ENCODE assay signal across 9 mouse cellular contexts in the genomic region with DNA sequence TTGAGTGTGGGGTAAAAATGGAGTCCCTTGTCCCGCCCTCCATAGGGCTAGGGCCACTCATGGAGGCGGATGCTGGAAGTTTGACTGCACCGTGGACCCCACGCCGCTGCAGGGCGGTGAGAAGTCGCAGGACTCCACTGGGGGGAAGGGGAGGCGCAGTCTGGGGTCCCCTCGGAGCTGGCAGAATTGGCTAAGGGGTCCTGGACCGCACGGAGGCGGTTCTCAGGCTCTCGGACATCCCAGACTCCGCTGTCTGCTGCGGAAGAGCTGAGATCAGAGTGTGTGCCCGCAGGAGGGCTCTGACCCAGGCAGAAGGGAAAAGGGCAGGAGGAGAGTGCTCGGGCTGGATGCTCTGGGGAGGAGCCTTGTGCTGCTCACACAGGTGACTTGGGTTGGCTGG. TPM values are rescaled to one million over a fixed set of nuclear protein-coding genes. Genes with fewer than 3 reads are reported as not detected.
A peak's percentile ranks its signal among the peaks of the same experiment; 100 is the strongest.
DNase-seq lines count a peak whose midpoint lies in the region; ATAC-seq and TF ChIP-seq lines count a peak whose summit lies in the region.
"Had no signal": no experiment of that assay in that cellular context is flagged by ENCODE, and none has a peak within 500 bp of the region (broad histone marks: within the 10 kb centered on the region; RNA-seq: fewer than 3 reads in every experiment).

No protein-coding gene starts in this region.

- peaks cover 16% of the 10 kb centered on the region for H3K27me3 ChIP-seq in embryonic facial prominence, embryonic 13.5 days
- H3K27me3 ChIP-seq in intestine, embryonic 16.5 days (replicated peaks; ENCODE audit: control insufficient read depth, insufficient read depth, low read length) = no peaks in the 10 kb centered on the region

- H3K9me3 ChIP-seq in embryonic facial prominence, embryonic 13.5 days = no peaks in the 10 kb centered on the region
- H3K9me3 ChIP-seq in intestine, embryonic 16.5 days (ENCODE audit: control insufficient read depth, low read length) = no peaks in the 10 kb centered on the region

- 1% methylated on average over 17 of the region's 17 CpGs for WGBS in embryonic facial prominence, embryonic 13.5 days
- WGBS in intestine, embryonic 16.5 days = 8% methylated on average over 17 of the region's 17 CpGs

- H3K9ac ChIP-seq in embryonic facial prominence, embryonic 13.5 days = peak overlapping the region; percentile 71
- peak overlapping the region; percentile 63 for H3K9ac ChIP-seq in intestine, embryonic 16.5 days (ENCODE audit: low read depth, low read length)

- no peak for TF ChIP-seq CTCF in layer of hippocampus, adult 2 months (conservative IDR thresholded peaks at IDR 0.05)

- ATAC-seq in embryonic facial prominence, embryonic 13.5 days (ENCODE audit: insufficient number of reproducible peaks, insufficient read depth, low FRiP score, low TSS enrichment, low read depth) = no peak; the same call in 1 of the 2 replicates
- 0 out of 2 replicates have a peak, but pooled peaks have one; percentile 28 for ATAC-seq in intestine, embryonic 16.5 days

- no peaks in the 10 kb centered on the region for H3K36me3 ChIP-seq in embryonic facial prominence, embryonic 13.5 days
- H3K36me3 ChIP-seq in intestine, embryonic 16.5 days (ENCODE audit: control insufficient read depth, insufficient read depth, low read length) = no peaks in the 10 kb centered on the region

- H3K4me3 ChIP-seq in layer of hippocampus, adult 2 months = peak overlapping the region; percentile 17; the same call in 1 of the 2 replicates
- peak overlapping the region; percentile 51 for H3K4me3 ChIP-seq in embryonic facial prominence, embryonic 13.5 days
- H3K4me3 ChIP-seq in intestine, embryonic 16.5 days (ENCODE audit: low read length) = peak overlapping the region; percentile 42

- H3K4me1 ChIP-seq in embryonic facial prominence, embryonic 13.5 days = peaks cover 8% of the 10 kb centered on the region
- peaks cover 6% of the 10 kb centered on the region; the same call in 1 of the 2 replicates for H3K4me1 ChIP-seq in intestine, embryonic 16.5 days (ENCODE audit: control insufficient read depth, insufficient read depth, low read length)

- H3K27ac ChIP-seq in layer of hippocampus, adult 2 months = no peak overlapping the region
- no peak overlapping the region for H3K27ac ChIP-seq in embryonic facial prominence, embryonic 13.5 days
- no peak overlapping the region for H3K27ac ChIP-seq in intestine, embryonic 16.5 days (ENCODE audit: low read length)

- DNase-seq in layer of hippocampus, adult 2 months (ENCODE audit: low spot score in 2 of 2) = no peak
- DNase-seq in layer of hippocampus, adult 8-10 months (ENCODE audit: low spot score in 2 of 2) = no peak
- peak; percentile 37 for DNase-seq in neural tube, embryonic 10.5 days (ENCODE audit: extremely low spot score, low spot score)
- DNase-seq in cerebellum, postnatal 4 days (ENCODE audit: low spot score in 2 of 2) = no peak
- DNase-seq in right cerebral cortex, postnatal 14 days = no peak
- DNase-seq in urinary bladder, adult 2 months (ENCODE audit: low spot score) = no peak
- DNase-seq: cerebellum, adult 9-11 months had no signal

- H3K4me2 ChIP-seq in embryonic facial prominence, embryonic 13.5 days = peak overlapping the region; percentile 76
- H3K4me2 ChIP-seq in intestine, embryonic 16.5 days (ENCODE audit: low read depth, low read length) = peak overlapping the region; percentile 66

RNA-seq across cellular contexts. Expression of a gene that starts 17.7 kb away (rescaled TPM):
- 1 to 10 TPM; 1.9 TPM for total RNA-seq in layer of hippocampus, adult 2 months (2021)
- total RNA-seq in layer of hippocampus, adult 8-10 months (2022) = 1 to 10 TPM; 1.9 to 3.2 (median 2.4) TPM
- 3.9 and 4.8 TPM in 2 replicates for polyA plus RNA-seq in embryonic facial prominence, embryonic 13.5 days (2015; fragmentation: Nextera tagmentation; extraction: Ambion mirVana)
- 0.99 and 1.5 TPM in 2 replicates for polyA plus RNA-seq in intestine, embryonic 16.5 days (2015; fragmentation: Nextera tagmentation; extraction: Ambion mirVana)
- 11.8 TPM in 2 replicates for polyA plus RNA-seq in urinary bladder, adult 2 months (2012; rRNA removed)

RNA-seq across cellular contexts. Expression of a gene that starts 31.1 kb away (rescaled TPM):
- total RNA-seq in layer of hippocampus, adult 2 months (2021) = 100 to 1,000 TPM; 114 to 117 TPM
- 100 to 1,000 TPM in 3 of 4 experiments, 10 to 100 TPM in 1; 93.5 to 105 (median 103) TPM for total RNA-seq in layer of hippocampus, adult 8-10 months (2022)
- 5.8 and 8.9 TPM in 2 replicates for polyA plus RNA-seq in embryonic facial prominence, embryonic 13.5 days (2015; fragmentation: Nextera tagmentation; extraction: Ambion mirVana)
- polyA plus RNA-seq in intestine, embryonic 16.5 days (2015; fragmentation: Nextera tagmentation; extraction: Ambion mirVana) = 11.6 and 12.5 TPM in 2 replicates
- 52.9 and 65.7 TPM in 2 replicates for polyA plus RNA-seq in urinary bladder, adult 2 months (2012; rRNA removed)
